Mouse (Mus musculus): ENCODE results near the gene Prss35. TPM values are rescaled to one million over a fixed set of nuclear protein-coding genes. Genes with fewer than 3 reads are reported as not detected.
A peak's percentile ranks its signal among the peaks of the same experiment; 100 is the strongest.

Gene Prss35
- polyA plus RNA-seq, 2 experiments, result 55.6 to 75.5 TPM

GRCm38 (mm10) chr9:86798129-86798528, 54.7 kb downstream of the Prss35 start:
- Histone ChIP-seq H3K36me3 (ENCODE audit: control insufficient read depth, insufficient read depth, low read length) (no peaks in the 10 kb centered on the region), H3K4me3 (replicated peaks; ENCODE audit: low read length) (no peak overlapping the region), H3K4me1 (ENCODE audit: control insufficient read depth, insufficient read depth, low read length) (peaks cover 6% of the 10 kb centered on the region; the same call in 1 of the 2 replicates), H3K27me3 (ENCODE audit: control insufficient read depth, insufficient read depth, low read length) (no peaks in the 10 kb centered on the region), H3K9ac (ENCODE audit: low read depth, low read length, severe bottlenecking) (no peak overlapping the region), H3K9me3 (ENCODE audit: control insufficient read depth, low read length) (no peaks in the 10 kb centered on the region), H3K4me2 (replicated peaks; ENCODE audit: low read depth, low read length, severe bottlenecking) (no peak overlapping the region), H3K27ac (replicated peaks; ENCODE audit: low read depth, low read length) (no peak overlapping the region)
- 78% methylated on average over 5 of the region's 5 CpGs for WGBS
- ATAC-seq (ENCODE audit: low FRiP score, low read depth) (no peak), DNase-seq (ENCODE audit: low spot score) (no peak)
- no peak for TF ChIP-seq POLR2A (IDR thresholded peaks at IDR 0.05; ENCODE audit: borderline replicate concordance, extremely low read depth, insufficient read depth, insufficient read length)

- no peak for ATAC-seq (ENCODE audit: low FRiP score, low read depth)
- Histone ChIP-seq H3K27ac (replicated peaks; ENCODE audit: low read depth, low read length) (no peak overlapping the region), H3K4me1 (ENCODE audit: control insufficient read depth, insufficient read depth, low read length) (peaks cover 6% of the 10 kb centered on the region; the same call in 1 of the 2 replicates), H3K27me3 (ENCODE audit: control insufficient read depth, insufficient read depth, low read length) (no peaks in the 10 kb centered on the region), H3K36me3 (ENCODE audit: control insufficient read depth, insufficient read depth, low read length) (no peaks in the 10 kb centered on the region), H3K4me2 (replicated peaks; ENCODE audit: low read depth, low read length, severe bottlenecking) (no peak overlapping the region), H3K9ac (ENCODE audit: low read depth, low read length, severe bottlenecking) (peak overlapping the region; percentile 7; the same call in 1 of the 2 replicates), H3K4me3 (replicated peaks; ENCODE audit: low read length) (no peak overlapping the region), H3K9me3 (ENCODE audit: control insufficient read depth, low read length) (no peaks in the 10 kb centered on the region)
- no peak for TF ChIP-seq POLR2A (IDR thresholded peaks at IDR 0.05; ENCODE audit: borderline replicate concordance, extremely low read depth, insufficient read depth, insufficient read length)
- no peak for DNase-seq (ENCODE audit: low spot score)
- 27% methylated on average over 7 of the region's 7 CpGs for WGBS
These were observed 55.2 kb downstream of the Prss35 start for GRCm38 (mm10) chr9:86798686-86799085.

GRCm38 (mm10) chr9:86799099-86799498, 55.6 kb downstream of the Prss35 start:
- Histone ChIP-seq H3K27me3 (ENCODE audit: control insufficient read depth, insufficient read depth, low read length) (no peaks in the 10 kb centered on the region), H3K4me1 (ENCODE audit: control insufficient read depth, insufficient read depth, low read length) (peaks cover 6% of the 10 kb centered on the region; the same call in 1 of the 2 replicates), H3K9me3 (ENCODE audit: control insufficient read depth, low read length) (no peaks in the 10 kb centered on the region), H3K36me3 (ENCODE audit: control insufficient read depth, insufficient read depth, low read length) (no peaks in the 10 kb centered on the region), H3K4me3 (replicated peaks; ENCODE audit: low read length) (no peak overlapping the region), H3K4me2 (replicated peaks; ENCODE audit: low read depth, low read length, severe bottlenecking) (no peak overlapping the region), H3K27ac (replicated peaks; ENCODE audit: low read depth, low read length) (no peak overlapping the region), H3K9ac (ENCODE audit: low read depth, low read length, severe bottlenecking) (peak overlapping the region; percentile 7; the same call in 1 of the 2 replicates)
- ATAC-seq (ENCODE audit: low FRiP score, low read depth) (no peak), DNase-seq (ENCODE audit: low spot score) (no peak)
- TF ChIP-seq POLR2A (IDR thresholded peaks at IDR 0.05; ENCODE audit: borderline replicate concordance, extremely low read depth, insufficient read depth, insufficient read length), result no peak
- WGBS, result 49% methylated on average over 7 of the region's 7 CpGs

GRCm38 (mm10) chr9:86800600-86801163, 57.2 kb downstream of the Prss35 start:
- H3K9me3 ChIP-seq (ENCODE audit: control insufficient read depth, low read length), result no peaks in the 10 kb centered on the region
- DNase-seq (ENCODE audit: low spot score) (no peak), ATAC-seq (ENCODE audit: low FRiP score, low read depth) (peak; percentile 67)
- H3K27ac ChIP-seq (replicated peaks; ENCODE audit: low read depth, low read length), result no peak overlapping the region
- no peak overlapping the region for H3K9ac ChIP-seq (ENCODE audit: low read depth, low read length, severe bottlenecking)
- no peak overlapping the region for H3K4me2 ChIP-seq (replicated peaks; ENCODE audit: low read depth, low read length, severe bottlenecking)
- no peaks in the 10 kb centered on the region for H3K27me3 ChIP-seq (ENCODE audit: control insufficient read depth, insufficient read depth, low read length)
- 23% methylated on average over 3 of the region's 3 CpGs for WGBS
- no peaks in the 10 kb centered on the region for H3K36me3 ChIP-seq (ENCODE audit: control insufficient read depth, insufficient read depth, low read length)
- TF ChIP-seq POLR2A (IDR thresholded peaks at IDR 0.05; ENCODE audit: borderline replicate concordance, extremely low read depth, insufficient read depth, insufficient read length), result no peak
- H3K4me3 ChIP-seq (replicated peaks; ENCODE audit: low read length), result no peak overlapping the region
- peaks cover 6% of the 10 kb centered on the region; the same call in 1 of the 2 replicates for H3K4me1 ChIP-seq (ENCODE audit: control insufficient read depth, insufficient read depth, low read length)

Other genes starting within 250 kb of the Prss35 start
- 19.6 and 23.1 TPM in 2 replicates for gene Pgm3, start 171.8 kb upstream of the Prss35 start, polyA plus RNA-seq (2012; rRNA removed)
- 33.6 and 37.9 TPM in 2 replicates for gene Pgm3, start 171.8 kb upstream of the Prss35 start, polyA plus RNA-seq (2014; fragmentation: Nextera tagmentation; extraction: Ambion mirVana)
- 1.7 and 2.2 TPM in 2 replicates for gene Rwdd2a, start 171.7 kb upstream of the Prss35 start, polyA plus RNA-seq (2012; rRNA removed)
- gene Rwdd2a, start 171.7 kb upstream of the Prss35 start, polyA plus RNA-seq (2014; fragmentation: Nextera tagmentation; extraction: Ambion mirVana), result 3.5 and 4.5 TPM in 2 replicates
- 17.7 and 21.1 TPM in 2 replicates for gene Me1, start 47.7 kb upstream of the Prss35 start, polyA plus RNA-seq (2012; rRNA removed)
- gene Me1, start 47.7 kb upstream of the Prss35 start, polyA plus RNA-seq (2014; fragmentation: Nextera tagmentation; extraction: Ambion mirVana), result 23.5 and 26.9 TPM in 2 replicates
- gene Snap91, start 137.0 kb downstream of the Prss35 start, polyA plus RNA-seq (2012; rRNA removed), result 9.3 and 10.2 TPM in 2 replicates
- gene Snap91, start 137.0 kb downstream of the Prss35 start, polyA plus RNA-seq (2014; fragmentation: Nextera tagmentation; extraction: Ambion mirVana), result 5.2 and 5.5 TPM in 2 replicates